Comparison of ENCODE assay signal across 33 mouse cellular contexts in the genomic region with DNA sequence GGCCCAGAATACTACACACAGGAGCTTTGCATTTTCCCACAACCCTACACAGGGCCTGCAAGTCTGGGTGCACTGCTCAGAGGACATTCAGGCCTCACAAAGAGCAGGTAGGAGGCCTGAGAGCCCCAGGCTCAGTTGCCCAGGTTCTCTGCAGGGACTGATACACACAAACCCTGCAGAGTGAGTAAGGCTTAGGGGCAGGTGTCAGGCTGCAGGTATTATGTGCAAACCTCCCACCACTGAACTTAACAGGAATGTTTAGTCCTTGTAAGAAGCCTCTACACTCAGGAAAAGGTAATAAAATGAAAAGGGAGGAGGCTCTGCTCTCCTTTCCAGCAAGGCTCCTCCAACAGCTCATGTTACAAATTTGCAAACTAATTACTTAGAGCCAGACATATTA.
DNase-seq lines count a peak whose midpoint lies in the region; ATAC-seq and TF ChIP-seq lines count a peak whose summit lies in the region.
"Had no signal": no experiment of that assay in that cellular context is flagged by ENCODE, and none has a peak within 500 bp of the region (broad histone marks: within the 10 kb centered on the region; RNA-seq: fewer than 3 reads in every experiment).

No protein-coding gene starts in this region.

- no peak overlapping the region for H3K27ac ChIP-seq in kidney, adult 2 months (ENCODE audit: insufficient read depth, low read depth, low read length)
- peak overlapping the region; percentile 6; the same call in 1 of the 2 replicates for H3K27ac ChIP-seq in kidney, postnatal 0 days
- H3K27ac ChIP-seq in limb, embryonic 11.5 days (replicated peaks; ENCODE audit: low read depth, low read length) = peak overlapping the region; percentile 57; the same call in 1 of the 2 replicates
- H3K27ac ChIP-seq in midbrain, embryonic 10.5 days (replicated peaks) = no peak overlapping the region
- H3K27ac ChIP-seq: forebrain, embryonic 15.5 days; hindbrain, embryonic 12.5 days; hindbrain, postnatal 0 days; intestine, embryonic 15.5 days; liver, embryonic 15.5 days; neural tube, embryonic 12.5 days had no signal

- H3K4me2 ChIP-seq in kidney, postnatal 0 days (ENCODE audit: low read length) = no peak overlapping the region
- no peak overlapping the region for H3K4me2 ChIP-seq in limb, embryonic 11.5 days (ENCODE audit: low read depth, severe bottlenecking)
- H3K4me2 ChIP-seq: forebrain, embryonic 15.5 days; heart, embryonic 11.5 days; hindbrain, embryonic 12.5 days; intestine, embryonic 15.5 days; liver, embryonic 15.5 days; lung, embryonic 14.5 days; midbrain, embryonic 11.5 days; neural tube, embryonic 12.5 days had no signal

- no peaks in the 10 kb centered on the region for H3K9me3 ChIP-seq in kidney, postnatal 0 days (replicated peaks; ENCODE audit: low read length)
- no peaks in the 10 kb centered on the region for H3K9me3 ChIP-seq in limb, embryonic 11.5 days (ENCODE audit: control insufficient read depth, low read length)
- H3K9me3 ChIP-seq in midbrain, embryonic 10.5 days (replicated peaks) = no peaks in the 10 kb centered on the region
- H3K9me3 ChIP-seq: forebrain, embryonic 15.5 days; hindbrain, embryonic 12.5 days; intestine, embryonic 15.5 days; liver, embryonic 15.5 days; neural tube, embryonic 12.5 days had no signal

- no peak overlapping the region for H3K4me3 ChIP-seq in kidney, adult 2 months (ENCODE audit: insufficient read depth, low read depth, low read length)
- no peak overlapping the region for H3K4me3 ChIP-seq in kidney, postnatal 0 days (replicated peaks; ENCODE audit: low read depth, low read length)
- no peak overlapping the region for H3K4me3 ChIP-seq in limb, embryonic 11.5 days (ENCODE audit: low read depth, low read length)
- H3K4me3 ChIP-seq in midbrain, embryonic 10.5 days = no peak overlapping the region
- H3K4me3 ChIP-seq: erythroblast, embryonic 14.5 days; forebrain, embryonic 15.5 days; hindbrain, embryonic 12.5 days; intestine, embryonic 15.5 days; liver, embryonic 15.5 days; myocyte; neural tube, embryonic 12.5 days had no signal

- no peaks in the 10 kb centered on the region for H3K4me1 ChIP-seq in kidney, adult 2 months (ENCODE audit: control insufficient read depth, insufficient read depth, low read length)
- peaks cover 6% of the 10 kb centered on the region; the same call in 1 of the 2 replicates for H3K4me1 ChIP-seq in kidney, postnatal 0 days (replicated peaks; ENCODE audit: insufficient read depth, low read length)
- peaks cover 16% of the 10 kb centered on the region for H3K4me1 ChIP-seq in limb, embryonic 11.5 days (ENCODE audit: control insufficient read depth, insufficient read depth, low read length)
- H3K4me1 ChIP-seq in midbrain, embryonic 10.5 days = peaks cover 7% of the 10 kb centered on the region
- H3K4me1 ChIP-seq: hindbrain, embryonic 12.5 days; liver, embryonic 15.5 days; neural tube, embryonic 12.5 days had no signal

- no peaks in the 10 kb centered on the region for H3K27me3 ChIP-seq in kidney, adult 2 months (replicated peaks; ENCODE audit: control insufficient read depth, insufficient read depth, low read length)
- H3K27me3 ChIP-seq in kidney, postnatal 0 days (ENCODE audit: insufficient read depth, low read length) = no peaks in the 10 kb centered on the region
- peaks cover 6% of the 10 kb centered on the region; the same call in 1 of the 2 replicates for H3K27me3 ChIP-seq in limb, embryonic 11.5 days (ENCODE audit: control insufficient read depth, insufficient read depth, low read length)
- H3K27me3 ChIP-seq in midbrain, embryonic 10.5 days (ENCODE audit: low read depth, poor library complexity, severe bottlenecking) = no peaks in the 10 kb centered on the region
- H3K27me3 ChIP-seq: forebrain, embryonic 15.5 days; hindbrain, embryonic 12.5 days; intestine, embryonic 15.5 days; liver, embryonic 15.5 days; neural tube, embryonic 12.5 days; Patski had no signal

- DNase-seq in kidney, adult 18-20 months = peak; percentile 3
- DNase-seq in kidney, adult 2 months = no peak
- peak; percentile 76 for DNase-seq in kidney, postnatal 0 days (ENCODE audit: low spot score)
- no peak for DNase-seq in kidney, postnatal 25 days
- peak; percentile 32 for DNase-seq in limb, embryonic 11.5 days (ENCODE audit: low spot score)
- DNase-seq in embryo, embryonic 11 days = no peak
- no peak for DNase-seq in midbrain, embryonic 10.5 days (ENCODE audit: low spot score)
- DNase-seq: adrenal gland, postnatal 14 days; cerebellum, adult 11 months; cerebellum, adult 9-10 months; cerebellum, postnatal 36 days; gastrocnemius, postnatal 25 days; heart, adult 18-20 months; heart, postnatal 36 days; layer of hippocampus, postnatal 36 days; left cerebral cortex, postnatal 4 days; lung, embryonic 14.5 days; lung, postnatal 14 days; right cerebral cortex, adult 18-20 months; spleen, adult 18-20 months; thymus, adult 2 months; thymus, postnatal 36 days had no signal

- no peak for ATAC-seq in kidney, postnatal 0 days (replicated peaks; ENCODE audit: low FRiP score, low read depth)
- no peak for ATAC-seq in limb, embryonic 11.5 days (ENCODE audit: insufficient number of reproducible peaks, low FRiP score, low TSS enrichment, low read depth)
- ATAC-seq: forebrain, embryonic 15.5 days; hindbrain, postnatal 0 days; intestine, embryonic 15.5 days; Patski had no signal

- H3K9ac ChIP-seq in kidney, postnatal 0 days (ENCODE audit: low read depth, low read length) = 0 out of 2 replicates have a peak overlapping the region, but pooled peaks have one; percentile 1
- no peak overlapping the region for H3K9ac ChIP-seq in limb, embryonic 11.5 days (ENCODE audit: low read length)
- H3K9ac ChIP-seq: forebrain, embryonic 15.5 days; hindbrain, embryonic 12.5 days; intestine, embryonic 15.5 days; liver, embryonic 15.5 days; lung, embryonic 14.5 days; neural tube, embryonic 12.5 days had no signal

- TF ChIP-seq POLR2A in kidney, adult 2 months (IDR thresholded peaks at IDR 0.05; ENCODE audit: low read depth, low read length) = no peak

- no peaks in the 10 kb centered on the region for H3K36me3 ChIP-seq in kidney, adult 2 months (ENCODE audit: control insufficient read depth, insufficient read depth, low read length)
- H3K36me3 ChIP-seq in kidney, postnatal 0 days (ENCODE audit: insufficient read depth, low read length) = no peaks in the 10 kb centered on the region
- H3K36me3 ChIP-seq in limb, embryonic 11.5 days (ENCODE audit: control insufficient read depth, insufficient read depth, low read length) = no peaks in the 10 kb centered on the region
- no peaks in the 10 kb centered on the region for H3K36me3 ChIP-seq in midbrain, embryonic 10.5 days
- H3K36me3 ChIP-seq: forebrain, embryonic 15.5 days; hindbrain, embryonic 12.5 days; intestine, embryonic 15.5 days; liver, embryonic 15.5 days; neural tube, embryonic 12.5 days had no signal

- TF ChIP-seq CTCF in kidney, adult 2 months (conservative IDR thresholded peaks at IDR 0.05; ENCODE audit: insufficient read depth, insufficient read length, low read depth, low read length) = no peak
- TF ChIP-seq CTCF in kidney, postnatal 0 days (IDR thresholded peaks at IDR 0.05; ENCODE audit: low read depth) = no peak

Comparison
In these comparisons a context has a peak if more than half of its experiments do, and no peak if none do; other contexts are left out.
1. DNase-seq: peak in kidney, adult 18-20 months (single experiment), kidney, postnatal 0 days (single experiment) and limb, embryonic 11.5 days (single experiment); none in kidney, adult 2 months (single experiment), kidney, postnatal 25 days (0 of 2), embryo, embryonic 11 days (single experiment) and midbrain, embryonic 10.5 days (single experiment).
2. H3K27ac ChIP-seq: peak in kidney, postnatal 0 days (single experiment) and limb, embryonic 11.5 days (single experiment); none in kidney, adult 2 months (single experiment) and midbrain, embryonic 10.5 days (single experiment).